Comparison of ENCODE assay signal across 8 mouse cellular contexts in the genomic region with DNA sequence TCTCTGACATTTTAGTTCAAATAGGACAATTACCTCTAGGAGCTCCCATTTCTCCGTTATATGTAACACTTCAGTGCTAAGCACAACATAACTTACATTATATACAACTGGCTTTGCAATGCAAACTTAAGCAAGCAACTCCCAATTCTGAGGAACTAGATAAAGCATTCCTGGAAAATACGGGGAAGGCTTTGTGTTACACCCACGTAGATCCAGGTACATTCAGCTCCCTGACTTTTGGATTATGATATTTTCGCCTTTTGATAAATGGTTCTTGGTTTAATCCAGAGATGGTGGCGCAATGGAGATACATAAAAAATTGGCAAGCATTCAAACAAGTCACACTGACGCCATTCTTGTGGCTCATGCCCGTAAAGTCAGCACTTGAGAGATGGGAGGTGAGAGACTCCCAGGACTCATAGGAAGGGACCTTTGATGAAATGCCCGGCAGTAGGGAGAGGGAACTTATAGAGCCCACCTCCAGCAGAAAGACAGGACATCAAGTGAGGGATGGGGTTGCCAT. TPM values are rescaled to one million over a fixed set of nuclear protein-coding genes. Genes with fewer than 3 reads are reported as not detected.
DNase-seq lines count a peak whose midpoint lies in the region; ATAC-seq and TF ChIP-seq lines count a peak whose summit lies in the region.

No protein-coding gene starts in this region.

- ATAC-seq in heart, embryonic 16.5 days (replicated peaks; ENCODE audit: extremely low read depth, insufficient read depth, low FRiP score) = no peak
- no peak for ATAC-seq in hindbrain, embryonic 12.5 days (ENCODE audit: low FRiP score)
- no peak for ATAC-seq in midbrain, embryonic 12.5 days (ENCODE audit: low FRiP score, low read depth)

- peaks cover 10% of the 10 kb centered on the region; the same call in 1 of the 2 replicates for H3K36me3 ChIP-seq in heart, embryonic 16.5 days (ENCODE audit: control insufficient read depth, insufficient read depth)
- H3K36me3 ChIP-seq in hindbrain, embryonic 12.5 days = peaks cover 7% of the 10 kb centered on the region; the same call in 1 of the 2 replicates
- H3K36me3 ChIP-seq in midbrain, embryonic 12.5 days = peaks cover 17% of the 10 kb centered on the region

- H3K4me2 ChIP-seq in heart, embryonic 16.5 days (ENCODE audit: low read depth, low read length) = peak overlapping the region; percentile 62
- peak overlapping the region; percentile 59 for H3K4me2 ChIP-seq in hindbrain, embryonic 12.5 days (replicated peaks)
- peak overlapping the region; percentile 65 for H3K4me2 ChIP-seq in midbrain, embryonic 12.5 days (replicated peaks)

- no peaks in the 10 kb centered on the region for H3K9me3 ChIP-seq in heart, embryonic 16.5 days (replicated peaks; ENCODE audit: control insufficient read depth, low read length)
- no peaks in the 10 kb centered on the region for H3K9me3 ChIP-seq in hindbrain, embryonic 12.5 days (replicated peaks)
- H3K9me3 ChIP-seq in midbrain, embryonic 12.5 days = no peaks in the 10 kb centered on the region

- no peak for TF ChIP-seq POLR2A in bone marrow, adult 2 months (IDR thresholded peaks at IDR 0.05; ENCODE audit: borderline replicate concordance, control insufficient read depth, low read depth, low read length)

- H3K27ac ChIP-seq in heart, embryonic 16.5 days (ENCODE audit: low read length) = no peak overlapping the region
- no peak overlapping the region for H3K27ac ChIP-seq in bone marrow, adult 2 months (ENCODE audit: control insufficient read depth, insufficient read depth, low read depth, low read length, poor library complexity)
- H3K27ac ChIP-seq in hindbrain, embryonic 12.5 days = no peak overlapping the region
- H3K27ac ChIP-seq in midbrain, embryonic 12.5 days (replicated peaks) = no peak overlapping the region

- no peak for DNase-seq in heart, adult 11 months
- no peak for DNase-seq in adrenal gland, adult 2 months
- no peak for DNase-seq in left cerebral cortex, adult 8-10 months (ENCODE audit: low spot score in 2 of 2)
- no peak for DNase-seq in cerebellum, postnatal 25 days

- peaks cover 17% of the 10 kb centered on the region for H3K4me1 ChIP-seq in heart, embryonic 16.5 days (ENCODE audit: control insufficient read depth, insufficient read depth, low read length)
- no peaks in the 10 kb centered on the region; the same call in 1 of the 2 replicates for H3K4me1 ChIP-seq in bone marrow, adult 2 months (ENCODE audit: control insufficient read depth, insufficient read depth, low read length)
- peaks cover 9% of the 10 kb centered on the region for H3K4me1 ChIP-seq in hindbrain, embryonic 12.5 days
- H3K4me1 ChIP-seq in midbrain, embryonic 12.5 days = peaks cover 12% of the 10 kb centered on the region

- 66% methylated on average over 8 of the region's 8 CpGs for WGBS in heart, embryonic 16.5 days
- 50% methylated on average over 8 of the region's 8 CpGs for WGBS in bone marrow, adult 2 months
- 85% methylated on average over 8 of the region's 8 CpGs for WGBS in hindbrain, embryonic 12.5 days
- WGBS in midbrain, embryonic 12.5 days = 84% methylated on average over 8 of the region's 8 CpGs

- peak overlapping the region; percentile 82 for H3K9ac ChIP-seq in heart, embryonic 16.5 days (ENCODE audit: low read length)
- H3K9ac ChIP-seq in hindbrain, embryonic 12.5 days = 0 out of 2 replicates have a peak overlapping the region, but pooled peaks have one; percentile 27
- H3K9ac ChIP-seq in midbrain, embryonic 12.5 days (replicated peaks) = peak overlapping the region; percentile 62; the same call in 1 of the 2 replicates

- H3K27me3 ChIP-seq in heart, embryonic 16.5 days (ENCODE audit: control insufficient read depth, insufficient read depth, low read length) = no peaks in the 10 kb centered on the region
- H3K27me3 ChIP-seq in hindbrain, embryonic 12.5 days = no peaks in the 10 kb centered on the region
- no peaks in the 10 kb centered on the region for H3K27me3 ChIP-seq in midbrain, embryonic 12.5 days

- H3K4me3 ChIP-seq in heart, embryonic 16.5 days (ENCODE audit: low read length) = peak overlapping the region; percentile 70
- peak overlapping the region; percentile 62 for H3K4me3 ChIP-seq in bone marrow, adult 2 months (replicated peaks; ENCODE audit: control insufficient read depth, low read depth, low read length)
- H3K4me3 ChIP-seq in hindbrain, embryonic 12.5 days = peak overlapping the region; percentile 55
- H3K4me3 ChIP-seq in midbrain, embryonic 12.5 days = peak overlapping the region; percentile 68

- TF ChIP-seq CTCF in bone marrow, adult 2 months (IDR thresholded peaks at IDR 0.05; ENCODE audit: control insufficient read depth, insufficient read depth, low read length) = no peak

RNA-seq across cellular contexts. Expression of gene Nuf2, which starts 1.2 kb away (rescaled TPM):
- polyA plus RNA-seq in heart, embryonic 16.5 days (2015; fragmentation: Nextera tagmentation; extraction: Ambion mirVana) = 44.5 and 49.9 TPM in 2 replicates
- 47.6 and 55.6 TPM in 2 replicates for polyA plus RNA-seq in bone marrow, adult 2 months (2011; ENCODE audit: insufficient read depth, insufficient read length, low replicate concordance, missing spikeins)
- polyA plus RNA-seq in hindbrain, embryonic 12.5 days (2016; fragmentation: Nextera tagmentation; extraction: Ambion mirVana) = 47.1 and 47.9 TPM in 2 replicates
- polyA plus RNA-seq in midbrain, embryonic 12.5 days (2016; fragmentation: Nextera tagmentation; extraction: Ambion mirVana) = 62.4 and 69.7 TPM in 2 replicates
- 1 to 10 TPM; 1.0 to 2.0 TPM for total RNA-seq in adrenal gland, adult 2 months (2021)
- 0.11 and 0.13 TPM in 2 replicates for polyA plus RNA-seq in adrenal gland, adult 2 months (2012; rRNA removed)
- 1 to 10 TPM; 1.6 to 2.9 (median 2.2) TPM for total RNA-seq in left cerebral cortex, adult 8-10 months (2022)

Comparison
In these comparisons a context has a peak if more than half of its experiments do, and no peak if none do; other contexts are left out.
1. H3K9ac ChIP-seq: peak in every context shown above with its lines; median percentile 82 in heart, embryonic 16.5 days; 62 in midbrain, embryonic 12.5 days; 27 in hindbrain, embryonic 12.5 days.
2. RNA of gene Nuf2, which starts 1.2 kb away (polyA plus RNA-seq): 62.4 to 69.7 TPM in midbrain, embryonic 12.5 days, 47.6 to 55.6 TPM in bone marrow, adult 2 months, 44.5 to 49.9 TPM in heart, embryonic 16.5 days and 47.1 to 47.9 TPM in hindbrain, embryonic 12.5 days; 0.11 to 0.13 TPM in adrenal gland, adult 2 months; every median in the first group is over 10 times any median in the second.
3. Peak in every context shown above with its lines, with median percentiles within 50 percentile points of each other: H3K4me2 ChIP-seq and H3K4me3 ChIP-seq.